Mouse (Mus musculus): ENCODE results near the gene Gm49358.

- TF ChIP-seq POLR2A (IDR thresholded peaks at IDR 0.05; ENCODE audit: low read depth, low read length) (no peak), CTCF (conservative IDR thresholded peaks at IDR 0.05 in 1 of 2, IDR thresholded peaks at IDR 0.05 in 1 of 2; ENCODE audit: low read depth in 2 of 2, low read length in 2 of 2) (no peak)
These were observed 17.9 kb downstream of the Gm49358 start for GRCm38 (mm10) chr10:86781641-86782040.

All from CH12.LX (cell line).